Comparison of ENCODE assay signal across 9 mouse cellular contexts in genomic region chr15:12248279-12248678, GRCm38 (mm10). TPM values are rescaled to one million over a fixed set of nuclear protein-coding genes. Genes with fewer than 3 reads are reported as not detected.
DNase-seq lines count a peak whose midpoint lies in the region; ATAC-seq and TF ChIP-seq lines count a peak whose summit lies in the region.
"Had no signal": no experiment of that assay in that cellular context is flagged by ENCODE, and none has a peak within 500 bp of the region (broad histone marks: within the 10 kb centered on the region; RNA-seq: fewer than 3 reads in every experiment).

No protein-coding gene starts in this region.

- ATAC-seq in heart, embryonic 11.5 days (replicated peaks; ENCODE audit: insufficient number of reproducible peaks, low FRiP score, low TSS enrichment) = no peak
- ATAC-seq in granulocyte monocyte progenitor cell, adult 5-6 weeks (replicated peaks; ENCODE audit: poor library complexity, severe bottlenecking) = peak; percentile 58
- ATAC-seq in forebrain, embryonic 12.5 days (ENCODE audit: low FRiP score) = no peak
- ATAC-seq in hindbrain, embryonic 12.5 days (ENCODE audit: low FRiP score) = no peak

- no peak overlapping the region for H3K9ac ChIP-seq in heart, adult 2 months (ENCODE audit: low read depth, low read length)
- no peak overlapping the region for H3K9ac ChIP-seq in heart, embryonic 11.5 days (ENCODE audit: low read depth, low read length)
- H3K9ac ChIP-seq in ES-E14 (ENCODE audit: insufficient read depth, low read depth, low read length, poor library complexity, severe bottlenecking) = no peak overlapping the region
- no peak overlapping the region for H3K9ac ChIP-seq in forebrain, embryonic 12.5 days
- H3K9ac ChIP-seq in hindbrain, embryonic 12.5 days = no peak overlapping the region
- H3K9ac ChIP-seq: embryonic facial prominence, embryonic 12.5 days had no signal

- H3K9me3 ChIP-seq in heart, embryonic 11.5 days (replicated peaks; ENCODE audit: control insufficient read depth, low read length) = no peaks in the 10 kb centered on the region
- H3K9me3 ChIP-seq in ES-E14 (ENCODE audit: control insufficient read depth, insufficient read depth, low read depth, low read length) = no peaks in the 10 kb centered on the region
- H3K9me3 ChIP-seq in forebrain, embryonic 12.5 days = no peaks in the 10 kb centered on the region
- H3K9me3 ChIP-seq in hindbrain, embryonic 12.5 days (replicated peaks) = no peaks in the 10 kb centered on the region
- H3K9me3 ChIP-seq: embryonic facial prominence, embryonic 12.5 days had no signal

- no peak overlapping the region for H3K27ac ChIP-seq in heart, adult 2 months
- H3K27ac ChIP-seq in heart, embryonic 11.5 days (ENCODE audit: low read depth, low read length) = no peak overlapping the region
- no peak overlapping the region for H3K27ac ChIP-seq in ES-E14 (ENCODE audit: insufficient read depth, low read depth, low read length, poor library complexity, severe bottlenecking)
- no peak overlapping the region for H3K27ac ChIP-seq in forebrain, embryonic 12.5 days
- no peak overlapping the region for H3K27ac ChIP-seq in hindbrain, embryonic 12.5 days
- H3K27ac ChIP-seq: embryonic facial prominence, embryonic 12.5 days had no signal

- peak; percentile 82 for TF ChIP-seq CTCF in heart, adult 2 months (IDR thresholded peaks at IDR 0.05)

- no peak for TF ChIP-seq POLR2A in heart, adult 2 months (IDR thresholded peaks at IDR 0.05; ENCODE audit: insufficient read depth, low read depth, low read length)

- 61% methylated on average over 4 of the region's 4 CpGs for WGBS in heart, adult 2 months
- 52% methylated on average over 4 of the region's 4 CpGs for WGBS in heart, embryonic 11.5 days (ENCODE audit: insufficient replicate concordance)
- 65% methylated on average over 4 of the region's 4 CpGs for WGBS in forebrain, embryonic 12.5 days
- 59% methylated on average over 4 of the region's 4 CpGs for WGBS in hindbrain, embryonic 12.5 days

- TF ChIP-seq EP300 in heart, adult 2 months (IDR thresholded peaks at IDR 0.05; ENCODE audit: insufficient read depth, low read depth, low read length) = no peak

- no peak overlapping the region for H3K4me2 ChIP-seq in heart, embryonic 11.5 days
- no peak overlapping the region for H3K4me2 ChIP-seq in forebrain, embryonic 12.5 days
- H3K4me2 ChIP-seq in hindbrain, embryonic 12.5 days (replicated peaks) = no peak overlapping the region
- H3K4me2 ChIP-seq: embryonic facial prominence, embryonic 12.5 days had no signal

- in situ Hi-C loops in ES-E14 (cut with MboI; ENCODE audit: low sequenced_read_pairs in 2 of 2, unreplicated experiment in 2 of 2) = no loop called here

- no peaks in the 10 kb centered on the region for H3K79me2 ChIP-seq in heart, adult 2 months (replicated peaks; ENCODE audit: control insufficient read depth, insufficient read depth, low read length)

- H3K4me3 ChIP-seq in heart, adult 2 months = no peak overlapping the region
- H3K4me3 ChIP-seq in heart, embryonic 11.5 days (ENCODE audit: low read depth, low read length) = no peak overlapping the region
- H3K4me3 ChIP-seq in ES-E14 (ENCODE audit: insufficient read depth in 1 of 2, low read depth in 1 of 2, low read length in 2 of 2, poor library complexity in 1 of 2, severe bottlenecking in 1 of 2) = no peak overlapping the region
- no peak overlapping the region for H3K4me3 ChIP-seq in forebrain, embryonic 12.5 days (replicated peaks)
- no peak overlapping the region for H3K4me3 ChIP-seq in hindbrain, embryonic 12.5 days
- H3K4me3 ChIP-seq: embryonic facial prominence, embryonic 12.5 days had no signal

- peaks cover 2% of the 10 kb centered on the region for H3K36me3 ChIP-seq in heart, adult 2 months (ENCODE audit: control insufficient read depth, insufficient read depth, low read length)
- peaks cover 9% of the 10 kb centered on the region for H3K36me3 ChIP-seq in heart, embryonic 11.5 days (ENCODE audit: control insufficient read depth, insufficient read depth, low read length)
- H3K36me3 ChIP-seq in ES-E14 (ENCODE audit: control insufficient read depth, insufficient read depth, low read length, poor library complexity, severe bottlenecking) = peaks cover 33% of the 10 kb centered on the region
- peaks cover 29% of the 10 kb centered on the region for H3K36me3 ChIP-seq in forebrain, embryonic 12.5 days (replicated peaks)
- H3K36me3 ChIP-seq in hindbrain, embryonic 12.5 days = peaks cover 42% of the 10 kb centered on the region

- H3K27me3 ChIP-seq in heart, adult 2 months (ENCODE audit: control insufficient read depth, insufficient read depth, low read length) = no peaks in the 10 kb centered on the region
- no peaks in the 10 kb centered on the region for H3K27me3 ChIP-seq in heart, embryonic 11.5 days (ENCODE audit: control insufficient read depth, insufficient read depth, low read length)
- H3K27me3 ChIP-seq in forebrain, embryonic 12.5 days = no peaks in the 10 kb centered on the region
- no peaks in the 10 kb centered on the region for H3K27me3 ChIP-seq in hindbrain, embryonic 12.5 days
- H3K27me3 ChIP-seq: embryonic facial prominence, embryonic 12.5 days had no signal

- DNase-seq in heart, adult 2 months = no peak
- DNase-seq in A20 (ENCODE audit: low read depth, low spot score) (peak; percentile 61), ES-E14 (ENCODE audit: low read depth, low spot score) (peak; percentile 41)
- peak; percentile 32 to 72 for DNase-seq in spleen, postnatal 4 days (ENCODE audit: low spot score in 2 of 2)

- intact Hi-C loops in heart, adult 2 months (cut with DNase I) = loop anchor here (1.0 to 2.0 kb wide), 2 partner anchors 43 to 52 kb away; partner anchors contain the start of gene Mtmr12

- H3K4me1 ChIP-seq in heart, adult 2 months (ENCODE audit: control insufficient read depth, insufficient read depth, low read length) = peaks cover 16% of the 10 kb centered on the region
- peaks cover 35% of the 10 kb centered on the region for H3K4me1 ChIP-seq in heart, embryonic 11.5 days (ENCODE audit: control insufficient read depth, insufficient read depth, low read length)
- 0 out of 4 replicates have a peak, but pooled peaks cover 0 to 3% of the 10 kb centered on the region in 2 experiments for H3K4me1 ChIP-seq in ES-E14 (ENCODE audit: control insufficient read depth in 2 of 2, insufficient read depth in 2 of 2, low read length in 2 of 2, poor library complexity in 1 of 2)
- H3K4me1 ChIP-seq in forebrain, embryonic 12.5 days = peaks cover 14% of the 10 kb centered on the region
- peaks cover 3% of the 10 kb centered on the region; the same call in 1 of the 2 replicates for H3K4me1 ChIP-seq in hindbrain, embryonic 12.5 days
- H3K4me1 ChIP-seq: embryonic facial prominence, embryonic 12.5 days had no signal

TF ChIP-seq in ES-E14, 5 proteins besides CTCF, POLR2A, EP300 and RAD21:
- no peak for TF ChIP-seq ZNF384 (IDR thresholded peaks at IDR 0.05; ENCODE audit: low read depth, low read length)
- TF ChIP-seq ZC3H11A (IDR thresholded peaks at IDR 0.05; ENCODE audit: borderline replicate concordance, low read depth, low read length) = no peak
- no peak for TF ChIP-seq CHD2 (IDR thresholded peaks at IDR 0.05; ENCODE audit: low read depth, low read length)

RNA-seq across cellular contexts. Expression of gene Mtmr12, which starts 43.5 kb away (rescaled TPM):
- 1 to 10 TPM; 8.8 to 9.2 TPM for total RNA-seq in heart, adult 2 months (2021)
- 7.4 and 9.7 TPM in 2 replicates for polyA plus RNA-seq in heart, adult 2 months (2012; rRNA removed)
- polyA plus RNA-seq in heart, embryonic 11.5 days (2014; fragmentation: Nextera tagmentation; extraction: Ambion mirVana) = 15.5 and 16.6 TPM in 2 replicates
- total RNA-seq in ES-E14 (2012; rRNA removed) = 14.8 and 18.4 TPM in 2 replicates
- total RNA-seq in granulocyte monocyte progenitor cell, adult 5-6 weeks (2014; fragmentation: Nextera tagmentation) = 7.8 and 10.3 TPM in 2 replicates
- total RNA-seq in granulocyte monocyte progenitor cell, adult 5-6 weeks (2017) = 9.0 and 10.6 TPM in 2 replicates
- polyA plus RNA-seq in forebrain, embryonic 12.5 days (2016; fragmentation: Nextera tagmentation; extraction: Ambion mirVana) = 15.7 and 16.3 TPM in 2 replicates
- 16.5 and 16.6 TPM in 2 replicates for polyA plus RNA-seq in hindbrain, embryonic 12.5 days (2016; fragmentation: Nextera tagmentation; extraction: Ambion mirVana)

Comparison
In these comparisons a context has a peak if more than half of its experiments do, and no peak if none do; other contexts are left out.
1. DNase-seq: peak in A20 (single experiment), ES-E14 (single experiment) and spleen, postnatal 4 days (2 of 2); none in heart, adult 2 months (0 of 2).